Mouse (Mus musculus) embryonic fibroblast, embryonic 13.5 days (primary cell): ENCODE data around the gene Ccnf. TPM values are rescaled to one million over a fixed set of nuclear protein-coding genes. Genes with fewer than 3 reads are reported as not detected.
A peak's percentile ranks its signal among the peaks of the same experiment; 100 is the strongest.

Experiments
- H3K27ac ChIP-seq: 2 replicates; pipeline ENCODE4 v1.5.1; 2012; ENCODE audit warnings: low read length, control low read depth, inconsistent platforms; ENCODE audit not compliant: insufficient read depth
- H3K4me1 ChIP-seq: 2 replicates; pipeline ENCODE4 v1.6.1; 2011; ENCODE audit warnings: low read length; ENCODE audit not compliant: control insufficient read depth, insufficient read depth
- H3K4me3 ChIP-seq: 2 replicates; pipeline ENCODE4 v1.5.1; 2011; ENCODE audit warnings: mild to moderate bottlenecking, control low read depth, low read length; ENCODE audit not compliant: insufficient read depth
- CTCF ChIP-seq: IDR thresholded peaks from 2 replicates; pipeline ENCODE4 v1.5.1; 2011; ENCODE audit warnings: mild to moderate bottlenecking, control low read depth, low read length, moderate library complexity, borderline replicate concordance; ENCODE audit not compliant: insufficient read depth
- POLR2A ChIP-seq: IDR thresholded peaks from 2 replicates; pipeline ENCODE4 v1.6.1; 2011; ENCODE audit warnings: low read depth, mild to moderate bottlenecking, control low read depth, low read length, moderate library complexity
- polyA plus RNA-seq: library from polyadenylated mRNA; stranded (reverse); fragments of >200 nt; gene quantifications from 2 replicates; pipeline ENCODE4 v1.2.4, GENCODE M21; 2011; ENCODE audit warnings: low read depth; ENCODE audit not compliant: missing spikeins, insufficient read length

Ccnf gene
- polyA plus RNA-seq, 1 experiment = 24.2 TPM

- Histone ChIP-seq H3K4me1 (no peaks in the 10 kb centered on the region), H3K4me3 (no peak overlapping the region), H3K27ac (no peak overlapping the region)
- TF ChIP-seq POLR2A (no peak), CTCF (no peak)
These were observed 24.6 kb downstream of the Ccnf start for GRCm38 (mm10) chr17:24226721-24227120.

- no peak overlapping the region for H3K27ac ChIP-seq
- TF ChIP-seq CTCF = no peak
- no peak for TF ChIP-seq POLR2A
- H3K4me1 ChIP-seq = no peaks in the 10 kb centered on the region
- H3K4me3 ChIP-seq = no peak overlapping the region
These were observed 25.4 kb downstream of the Ccnf start for GRCm38 (mm10) chr17:24225851-24226250.

GRCm38 (mm10) chr17:24224741-24225140 is 26.5 kb downstream of the Ccnf start:
- peaks cover under 1% of the 10 kb centered on the region; the same call in 1 of the 2 replicates for H3K4me1 ChIP-seq
- no peak overlapping the region for H3K27ac ChIP-seq
- no peak overlapping the region for H3K4me3 ChIP-seq
- TF ChIP-seq POLR2A = no peak
- TF ChIP-seq CTCF = no peak

- TF ChIP-seq POLR2A (no peak), CTCF (no peak)
- Histone ChIP-seq H3K27ac (no peak overlapping the region), H3K4me3 (no peak overlapping the region), H3K4me1 (peaks cover 3% of the 10 kb centered on the region; the same call in 1 of the 2 replicates)
These were observed 27.8 kb downstream of the Ccnf start for GRCm38 (mm10) chr17:24223513-24223912.

GRCm38 (mm10) chr17:24222653-24223052 is 28.6 kb downstream of the Ccnf start:
- H3K4me3 ChIP-seq = no peak overlapping the region
- TF ChIP-seq CTCF (no peak), POLR2A (no peak)
- peaks cover 3% of the 10 kb centered on the region; the same call in 1 of the 2 replicates for H3K4me1 ChIP-seq
- no peak overlapping the region for H3K27ac ChIP-seq

- Histone ChIP-seq H3K27ac (peak within 1 kb of the TSS; percentile 61), H3K4me3 (peak within 1 kb of the TSS; percentile 85), H3K4me1 (peaks cover 3% of the 10 kb centered on the region; the same call in 1 of the 2 replicates)
- TF ChIP-seq POLR2A = peak; percentile 59
- TF ChIP-seq CTCF = no peak
These were observed 30.6 kb downstream of the Ccnf start, which contains the start of gene Tedc2 for GRCm38 (mm10) chr17:24220435-24221411. Gene Tedc2 (minus strand): TSS chr17:24220851.

GRCm38 (mm10) chr17:24216836-24217235 is 34.4 kb downstream of the Ccnf start:
- H3K4me1 ChIP-seq = peaks cover 3% of the 10 kb centered on the region; the same call in 1 of the 2 replicates
- TF ChIP-seq POLR2A (no peak), CTCF (no peak)
- H3K27ac ChIP-seq = no peak overlapping the region
- H3K4me3 ChIP-seq = no peak overlapping the region

GRCm38 (mm10) chr17:24213186-24213585 is 38.1 kb downstream of the Ccnf start:
- H3K4me1 ChIP-seq = 0 out of 2 replicates have a peak, but pooled peaks cover 5% of the 10 kb centered on the region
- no peak overlapping the region for H3K27ac ChIP-seq
- H3K4me3 ChIP-seq = no peak overlapping the region
- TF ChIP-seq CTCF (no peak), POLR2A (no peak)

- TF ChIP-seq POLR2A (0 out of 2 replicates have a peak, but pooled peaks have one; percentile 9), CTCF (no peak)
- H3K4me3 ChIP-seq = no peak overlapping the region
- 0 out of 2 replicates have a peak, but pooled peaks cover 5% of the 10 kb centered on the region for H3K4me1 ChIP-seq
- no peak overlapping the region for H3K27ac ChIP-seq
These were observed 38.8 kb downstream of the Ccnf start for GRCm38 (mm10) chr17:24212441-24213018.

- Histone ChIP-seq H3K27ac (no peak overlapping the region), H3K4me1 (0 out of 2 replicates have a peak, but pooled peaks cover 5% of the 10 kb centered on the region), H3K4me3 (no peak overlapping the region; the same call in 1 of the 2 replicates)
- TF ChIP-seq POLR2A = peak; percentile 32; the same call in 1 of the 2 replicates
- TF ChIP-seq CTCF = no peak
These were observed 39.4 kb downstream of the Ccnf start for GRCm38 (mm10) chr17:24211631-24212440.
